Mouse (Mus musculus) heart, postnatal 0 days (tissue): ENCODE measurements at regions not wholly inside any gene's neighbourhood (a gene's known extent, or its start where the extent isn't known, plus 50 kb on each side); places are given as distances from the start of the nearest gene placed in this dataset.

Source experiments
- CTCF ChIP-seq: IDR thresholded peaks from 2 replicates; pipeline ENCODE4 v1.5.1; 2016; ENCODE audit warnings: antibody characterized with exemption, control low read depth, low read depth
- EP300 ChIP-seq: IDR thresholded peaks from 2 replicates; pipeline ENCODE4 v1.6.1; 2016; ENCODE audit warnings: antibody characterized with exemption, low read depth

GRCm38 (mm10) chr2:8452566-8453243 is 943.3 kb upstream of the Celf2 start:
- TF ChIP-seq EP300 (no peak), CTCF (no peak)
